In genomic region chr9:53356219-53357155, GRCm38 (mm10) we compare ENCODE assay signal across 10 mouse cellular contexts. TPM values are rescaled to one million over a fixed set of nuclear protein-coding genes. Genes with fewer than 3 reads are reported as not detected.
A peak's percentile ranks its signal among the peaks of the same experiment; 100 is the strongest.
DNase-seq lines count a peak whose midpoint lies in the region.
"Had no signal": no experiment of that assay in that cellular context is flagged by ENCODE, and none has a peak within 500 bp of the region (broad histone marks: within the 10 kb centered on the region; RNA-seq: fewer than 3 reads in every experiment).

No protein-coding gene starts in this region.

- no peak overlapping the region for H3K4me3 ChIP-seq in embryonic facial prominence, embryonic 10.5 days
- H3K4me3 ChIP-seq: forebrain, embryonic 12.5 days; midbrain, embryonic 12.5 days had no signal

- no peak overlapping the region for H3K27ac ChIP-seq in embryonic facial prominence, embryonic 10.5 days (replicated peaks)
- H3K27ac ChIP-seq: forebrain, embryonic 12.5 days; midbrain, embryonic 12.5 days had no signal

- no peaks in the 10 kb centered on the region for H3K9me3 ChIP-seq in embryonic facial prominence, embryonic 10.5 days
- H3K9me3 ChIP-seq: forebrain, embryonic 12.5 days; midbrain, embryonic 12.5 days had no signal

- no peaks in the 10 kb centered on the region for H3K36me3 ChIP-seq in embryonic facial prominence, embryonic 10.5 days (replicated peaks)
- H3K36me3 ChIP-seq: forebrain, embryonic 12.5 days; midbrain, embryonic 12.5 days had no signal

- peak; percentile 34 for DNase-seq in CD4-positive helper T cell, adult 2 months (ENCODE audit: low read depth, low spot score)
- DNase-seq in embryonic facial prominence, embryonic 10.5 days (ENCODE audit: low spot score), result peak; percentile 10
- peak; percentile 28 to 29 for DNase-seq in kidney, postnatal 36 days
- DNase-seq in lung, postnatal 36 days, result peak; percentile 85
- no peak for DNase-seq in B cell, adult 2 months
- DNase-seq in layer of hippocampus, postnatal 25 days (ENCODE audit: extremely low spot score in 1 of 2, low spot score in 1 of 2), result no peak
- no peak for DNase-seq in cerebellum, adult 9-10 months
- no peak for DNase-seq in frontal cortex, postnatal 10 days (ENCODE audit: low spot score in 2 of 2)

- peaks cover 4% of the 10 kb centered on the region; the same call in 1 of the 2 replicates for H3K4me1 ChIP-seq in embryonic facial prominence, embryonic 10.5 days
- H3K4me1 ChIP-seq: forebrain, embryonic 12.5 days; midbrain, embryonic 12.5 days had no signal

- no peaks in the 10 kb centered on the region for H3K27me3 ChIP-seq in embryonic facial prominence, embryonic 10.5 days (replicated peaks; ENCODE audit: low read depth, poor library complexity, severe bottlenecking)
- H3K27me3 ChIP-seq: forebrain, embryonic 12.5 days; midbrain, embryonic 12.5 days had no signal

- 59% methylated on average over 14 of the region's 14 CpGs for WGBS in embryonic facial prominence, embryonic 10.5 days

RNA-seq across cellular contexts. Expression of gene Kdelc2, which starts 27.3 kb away (rescaled TPM):
- polyA plus RNA-seq in embryonic facial prominence, embryonic 10.5 days (2016; fragmentation: Nextera tagmentation; extraction: Ambion mirVana), result 9.7 and 10.3 TPM in 2 replicates
- total RNA-seq in layer of hippocampus, postnatal 25 days (2021), result 1 to 10 TPM; 4.5 to 5.2 TPM

RNA-seq across cellular contexts. Expression of gene 4930550C14Rik, which starts 45.6 kb away (rescaled TPM):
- 0.28 and 0.32 TPM in 2 replicates for polyA plus RNA-seq in embryonic facial prominence, embryonic 10.5 days (2016; fragmentation: Nextera tagmentation; extraction: Ambion mirVana)
- under 1 TPM; 0.27 to 0.38 TPM for total RNA-seq in layer of hippocampus, postnatal 25 days (2021)

RNA-seq across cellular contexts. Expression of gene Exph5, which starts 55.0 kb away (rescaled TPM):
- 1.7 TPM in 2 replicates for polyA plus RNA-seq in embryonic facial prominence, embryonic 10.5 days (2016; fragmentation: Nextera tagmentation; extraction: Ambion mirVana)
- 1 to 10 TPM; 3.3 to 3.8 TPM for total RNA-seq in layer of hippocampus, postnatal 25 days (2021)

Comparison
In these comparisons a context has a peak if more than half of its experiments do, and no peak if none do; other contexts are left out.
1. DNase-seq: peak in CD4-positive helper T cell, adult 2 months (single experiment), embryonic facial prominence, embryonic 10.5 days (single experiment), kidney, postnatal 36 days (2 of 2) and lung, postnatal 36 days (single experiment); none in B cell, adult 2 months (0 of 2), layer of hippocampus, postnatal 25 days (0 of 2), cerebellum, adult 9-10 months (single experiment) and frontal cortex, postnatal 10 days (0 of 2).